Mouse (Mus musculus): ENCODE measurements around the gene Coro2b.

Coro2b gene

DNA sequence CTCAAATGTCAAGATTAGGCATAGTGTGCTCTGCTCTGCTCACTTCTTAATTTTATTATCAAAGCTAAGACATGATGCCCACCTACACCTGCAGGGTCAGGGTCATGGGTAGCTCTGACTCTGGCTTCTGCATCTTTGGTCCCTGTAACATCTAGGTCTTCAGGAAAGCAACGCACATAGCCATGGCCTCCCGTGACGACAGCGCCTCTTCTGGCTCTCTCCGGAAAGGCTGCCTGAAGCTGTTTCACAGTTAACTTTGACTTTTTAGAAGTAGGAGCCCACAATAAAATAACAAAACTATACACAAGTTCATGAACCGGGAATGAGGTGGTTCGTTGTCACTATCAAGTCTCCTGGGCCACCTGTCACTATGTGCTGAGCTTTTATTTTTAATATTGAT is 99.4 kb downstream of the Coro2b start:
- no peak for DNase-seq (ENCODE audit: low read depth)

DNA sequence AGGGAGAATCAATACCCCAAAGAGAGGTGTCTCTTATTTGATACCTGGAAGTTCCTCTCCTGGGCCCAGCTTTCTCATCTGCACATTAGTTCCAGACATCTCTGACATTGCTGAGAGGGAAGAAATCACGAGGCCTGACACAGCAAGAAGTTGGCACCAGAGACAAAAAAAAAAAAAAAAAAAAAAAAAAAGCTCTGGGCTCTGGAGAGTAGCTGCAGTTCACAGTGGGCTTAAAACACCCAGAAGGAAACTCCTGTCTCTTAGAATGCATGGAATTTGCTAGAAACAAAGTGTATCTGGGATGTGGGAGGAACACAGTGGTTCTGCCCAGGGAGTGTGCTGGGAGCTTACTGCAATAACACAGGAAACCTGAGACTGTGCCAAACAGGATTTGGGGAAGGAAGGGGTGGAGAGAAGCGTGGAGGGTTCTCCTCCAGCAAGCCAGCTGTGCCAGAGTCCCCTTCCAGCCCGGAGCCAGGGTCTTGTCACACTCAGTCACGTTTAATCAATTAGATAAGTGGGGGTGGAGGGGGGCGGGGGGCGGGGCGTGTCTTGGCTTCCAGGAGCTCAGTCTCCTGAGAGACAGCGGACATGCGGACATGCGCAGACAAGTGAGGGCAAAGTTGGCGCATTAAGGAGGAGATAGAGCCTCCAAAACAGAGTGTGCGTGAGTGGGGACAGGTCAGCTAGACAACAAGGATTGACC is 101.1 kb downstream of the Coro2b start:
- peak; percentile 61 for DNase-seq (ENCODE audit: low read depth)

DNA sequence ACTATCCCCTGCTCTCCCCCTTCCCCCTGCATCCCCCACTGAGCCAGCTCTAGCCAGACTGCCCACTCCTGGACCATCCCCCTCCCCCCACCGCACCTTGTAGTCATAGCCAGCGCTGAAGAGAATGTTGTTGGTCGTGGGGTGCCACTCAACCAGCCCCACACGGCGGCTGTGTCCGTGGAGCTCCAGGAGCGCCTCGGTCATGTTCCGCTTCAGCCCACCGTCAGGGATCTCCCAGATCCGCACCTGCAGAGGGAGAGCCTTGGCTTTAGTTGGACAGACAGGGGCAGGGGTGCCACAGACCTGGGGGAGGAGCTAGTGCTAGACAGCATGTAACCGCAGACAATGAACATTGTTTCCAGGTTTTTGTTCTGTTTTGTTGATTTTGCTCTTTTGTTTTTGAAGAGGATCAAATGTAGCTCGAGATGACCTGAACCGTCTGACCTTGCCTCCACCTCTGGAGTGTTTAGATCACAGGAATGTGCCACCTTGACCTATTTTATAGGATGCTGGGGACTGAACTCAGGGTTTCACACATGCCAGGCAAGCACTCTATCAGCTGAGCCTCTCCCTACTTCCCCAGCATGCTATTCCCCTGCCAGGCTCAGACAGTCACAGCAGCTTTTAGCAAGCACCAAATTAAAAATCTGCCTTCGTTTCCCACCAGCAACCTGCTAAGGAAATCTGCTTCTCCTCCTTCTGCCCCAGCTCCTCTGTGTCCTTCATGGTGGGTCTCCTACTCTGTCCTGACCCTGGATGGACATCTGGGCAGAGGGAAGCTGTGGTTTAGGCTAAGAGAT is 104.4 kb downstream of the Coro2b start:
- no peak for DNase-seq (ENCODE audit: low read depth)

DNA sequence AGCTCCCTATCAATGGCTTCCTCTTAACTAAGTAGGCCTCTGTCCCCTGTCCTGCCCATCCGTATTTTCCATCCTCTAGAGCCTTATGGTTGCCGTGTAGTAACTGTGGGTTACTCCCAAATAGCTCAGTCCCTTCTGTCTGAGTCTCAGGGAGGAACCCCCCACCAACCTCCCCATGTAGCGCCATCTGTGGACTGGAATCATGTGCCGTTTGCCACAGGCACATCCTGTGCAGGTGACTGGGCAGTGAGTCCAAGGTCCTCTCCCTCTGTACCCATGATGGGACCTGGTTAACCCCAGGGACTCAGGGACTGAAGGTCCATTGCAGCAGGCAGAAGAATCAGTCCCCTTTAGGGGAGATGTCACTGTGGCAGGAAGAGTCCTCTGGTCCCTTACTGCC is 106.1 kb downstream of the Coro2b start:
- DNase-seq (ENCODE audit: low read depth), result no peak

DNA sequence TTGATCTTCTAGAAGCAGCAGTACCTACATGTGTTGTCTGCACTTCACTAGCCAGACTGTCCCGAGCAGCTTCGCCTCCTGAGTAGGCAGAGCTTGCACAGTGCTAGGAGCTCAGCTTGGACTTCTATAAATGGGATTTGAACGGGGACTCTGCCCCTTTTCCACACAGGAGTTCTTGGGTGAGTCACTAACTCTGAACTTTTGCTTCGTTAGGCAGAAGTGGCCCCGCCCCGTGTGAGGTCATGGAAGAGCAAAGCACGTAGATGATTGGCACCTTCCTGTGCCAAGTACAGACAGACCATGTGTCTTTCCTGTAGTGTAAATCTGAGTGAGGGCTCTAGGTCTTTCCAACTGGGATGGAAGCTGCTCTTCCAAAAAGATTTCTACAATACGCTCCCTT is 109.8 kb downstream of the Coro2b start:
- DNase-seq (ENCODE audit: low read depth), result peak; percentile 68

DNA sequence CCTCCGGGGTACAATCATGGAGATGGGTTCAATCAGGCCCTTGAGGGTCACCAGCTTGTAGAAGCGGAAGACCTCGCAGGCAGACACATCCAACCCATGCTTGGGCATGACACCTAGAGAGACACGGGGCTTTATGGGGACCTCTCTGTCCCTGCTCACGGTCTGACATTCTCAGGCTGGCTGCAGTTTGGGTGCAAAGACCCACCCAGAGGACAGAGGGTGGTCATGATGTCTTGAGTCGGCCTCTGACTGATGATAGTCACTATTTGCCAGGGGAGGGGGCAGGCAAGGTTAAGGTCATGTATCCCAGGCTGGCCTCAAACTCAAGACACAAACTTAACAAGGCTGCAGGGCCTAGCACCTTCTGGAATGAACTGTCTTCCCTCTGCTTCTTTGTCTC is 110.3 kb downstream of the Coro2b start:
- DNase-seq (ENCODE audit: low read depth), result no peak

DNA sequence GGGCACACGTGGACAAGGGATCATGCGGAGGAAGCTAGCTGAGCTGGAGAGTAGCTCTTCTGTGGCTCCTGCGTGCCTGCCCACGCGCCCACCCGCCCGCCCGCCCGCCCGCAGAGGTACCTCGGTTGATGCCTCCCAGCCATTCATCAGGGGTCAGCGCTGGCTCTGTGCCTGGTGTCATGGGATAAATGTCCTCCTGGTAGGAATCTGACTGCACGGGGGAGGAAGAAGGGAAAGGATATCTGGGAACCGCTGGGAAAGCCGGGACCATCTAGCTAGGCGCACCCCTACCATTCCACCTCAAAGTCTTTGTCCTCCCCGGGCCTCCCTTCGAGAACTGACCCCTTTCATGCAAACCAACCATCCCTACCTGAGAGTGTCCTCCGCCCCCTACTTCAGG is 110.8 kb downstream of the Coro2b start:
- DNase-seq (ENCODE audit: low read depth), result no peak

DNA sequence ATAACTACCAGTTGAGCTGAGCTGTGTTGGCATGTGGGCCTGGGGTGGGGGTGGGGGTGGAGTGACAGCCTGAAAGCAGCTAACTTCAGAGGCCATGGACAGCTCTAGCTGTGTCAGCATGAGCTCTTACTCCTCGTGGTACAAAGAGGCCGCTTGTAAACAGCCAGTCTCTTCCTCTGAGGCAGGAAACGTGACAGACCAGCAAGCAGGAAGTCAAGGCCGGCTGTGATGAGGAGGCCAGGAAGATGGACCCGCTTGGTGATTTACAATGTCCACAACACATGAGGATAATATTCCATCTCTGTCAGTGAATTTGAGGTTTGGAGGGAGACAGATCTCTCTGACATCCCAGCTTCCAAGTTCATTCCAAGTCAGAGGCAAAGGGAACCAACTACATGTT is 111.6 kb downstream of the Coro2b start:
- DNase-seq (ENCODE audit: low read depth), result no peak

DNA sequence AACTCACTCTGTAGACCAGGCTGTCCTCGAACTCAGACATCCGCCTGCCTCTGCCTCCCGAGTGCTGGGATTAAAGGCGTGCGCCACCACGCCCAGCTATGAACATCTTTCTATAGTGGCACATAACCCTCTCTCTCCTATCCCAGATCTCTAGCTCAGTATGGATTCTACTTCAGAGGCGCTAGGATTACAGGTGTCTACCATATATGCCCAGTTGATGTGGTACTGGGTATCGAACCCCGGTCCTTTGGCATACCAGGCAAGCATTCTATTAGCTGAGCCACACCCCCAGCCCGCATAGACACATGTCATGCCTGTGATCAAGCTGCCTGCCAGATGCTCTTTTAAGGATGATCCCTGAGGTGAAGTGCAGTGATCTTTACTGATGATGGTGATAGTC is 113.0 kb downstream of the Coro2b start:
- DNase-seq (ENCODE audit: low read depth), result no peak

DNA sequence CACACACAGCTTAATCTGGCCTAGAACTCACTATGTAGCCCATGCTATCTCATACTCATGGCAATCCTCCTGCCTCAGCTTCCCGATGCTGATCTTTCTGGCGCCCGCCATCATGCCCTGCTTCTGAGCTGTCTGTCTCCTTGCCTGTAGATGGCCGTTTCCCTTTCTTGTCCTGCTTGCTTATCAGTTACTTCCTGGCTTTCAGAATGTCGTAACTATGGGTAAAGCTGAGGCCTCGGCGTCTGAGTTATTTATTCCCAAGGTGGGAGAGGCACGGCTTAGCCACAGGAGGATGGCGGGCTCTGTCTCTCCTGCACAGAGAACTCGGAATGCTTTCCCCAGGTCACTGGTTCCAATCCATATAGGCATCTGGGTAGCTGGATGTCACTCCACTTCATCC is 113.9 kb downstream of the Coro2b start:
- DNase-seq (ENCODE audit: low read depth), result no peak

DNA sequence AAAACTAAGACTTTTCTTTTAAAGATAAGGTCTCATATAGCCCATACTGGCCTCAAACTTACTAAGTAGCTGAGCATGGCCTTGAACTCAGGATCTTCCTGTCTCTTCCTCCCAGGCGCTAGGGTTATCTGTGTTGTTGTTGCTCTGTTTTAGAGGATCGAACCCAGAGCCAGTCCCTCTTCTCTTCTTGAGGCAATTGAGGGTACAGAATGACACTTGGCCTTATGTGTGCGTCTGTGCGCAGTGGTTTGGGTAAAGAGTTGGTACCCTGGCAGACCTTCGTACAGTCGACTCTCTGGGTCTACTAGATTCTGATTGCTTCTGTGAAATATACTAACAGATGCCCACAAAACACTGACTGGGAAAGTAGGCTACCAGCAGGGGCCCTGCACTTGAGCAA is 114.9 kb downstream of the Coro2b start:
- no peak for DNase-seq (ENCODE audit: low read depth)

DNA sequence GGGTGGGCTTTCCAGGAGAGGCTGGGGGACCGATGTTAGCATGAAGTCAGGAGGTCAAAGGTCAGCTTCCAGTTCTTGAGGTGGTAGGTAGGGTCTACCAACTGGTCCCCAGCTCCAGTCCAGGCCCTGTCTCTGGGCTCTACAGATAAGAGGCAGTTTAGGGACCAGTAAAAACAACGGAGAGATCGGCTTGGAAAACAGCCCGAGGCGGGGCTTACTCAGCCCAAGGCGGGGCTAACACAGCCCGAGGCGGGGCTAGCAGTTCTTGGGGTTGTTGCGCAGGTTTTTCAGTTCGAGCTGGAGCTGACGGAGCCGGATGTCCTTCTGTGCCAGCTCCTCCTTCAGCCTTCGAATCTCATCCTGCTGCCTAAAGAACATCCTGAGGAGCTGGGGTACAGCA is 115.8 kb downstream of the Coro2b start:
- DNase-seq (ENCODE audit: low read depth), result no peak

DNA sequence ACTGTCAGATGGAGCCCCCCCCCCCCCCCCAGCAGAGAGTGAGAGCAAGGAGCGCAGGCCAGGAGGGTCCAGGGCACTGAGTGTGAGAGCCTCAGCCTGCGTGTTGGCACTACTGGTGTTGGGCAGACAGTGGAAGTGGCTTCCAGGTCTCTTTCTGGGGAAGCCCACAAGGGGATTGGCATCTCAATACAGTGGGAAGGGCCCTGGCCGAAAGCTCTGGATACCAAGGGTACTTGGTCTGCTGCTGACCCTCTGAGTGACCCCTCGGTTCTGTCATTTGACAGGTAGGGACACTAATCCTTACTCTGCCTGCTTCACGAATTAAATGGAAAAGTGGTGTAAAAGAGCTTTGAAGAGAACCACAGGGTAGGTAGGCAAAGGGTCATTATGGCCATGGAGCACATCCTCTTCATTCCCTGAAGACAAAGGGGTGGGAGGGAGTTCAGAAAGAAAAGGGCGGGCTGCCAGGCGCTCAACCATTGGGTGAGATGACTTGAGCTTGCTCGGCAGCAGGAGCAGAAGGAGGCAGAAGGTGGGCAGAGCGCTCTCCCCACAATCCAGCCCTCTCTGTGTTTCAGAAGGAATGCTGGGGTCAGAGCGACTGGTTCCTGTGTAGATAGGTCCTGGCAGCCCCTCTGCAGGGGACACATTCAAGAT is 116.5 kb downstream of the Coro2b start:
- DNase-seq (ENCODE audit: low read depth), result no peak

DNA sequence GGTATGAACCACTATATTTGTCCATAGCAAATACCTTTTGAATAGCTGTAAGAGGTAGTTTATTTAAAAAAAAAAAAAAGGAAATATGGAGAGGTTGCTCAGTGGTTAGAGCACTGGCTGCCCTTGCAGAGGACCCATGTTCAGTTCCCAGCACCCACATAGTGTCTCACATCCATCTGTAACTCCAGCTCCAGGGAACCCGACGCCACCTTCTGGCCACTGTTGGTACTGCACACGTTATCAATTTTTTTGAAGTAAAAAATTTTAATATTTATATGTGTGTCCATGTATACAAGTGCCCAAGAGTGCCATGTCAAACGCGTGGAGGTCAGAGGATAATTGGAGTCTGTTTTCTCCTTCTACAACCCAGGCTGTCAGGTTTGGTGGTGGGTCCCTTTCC is 118.1 kb downstream of the Coro2b start:
- DNase-seq (ENCODE audit: low read depth), result no peak

DNA sequence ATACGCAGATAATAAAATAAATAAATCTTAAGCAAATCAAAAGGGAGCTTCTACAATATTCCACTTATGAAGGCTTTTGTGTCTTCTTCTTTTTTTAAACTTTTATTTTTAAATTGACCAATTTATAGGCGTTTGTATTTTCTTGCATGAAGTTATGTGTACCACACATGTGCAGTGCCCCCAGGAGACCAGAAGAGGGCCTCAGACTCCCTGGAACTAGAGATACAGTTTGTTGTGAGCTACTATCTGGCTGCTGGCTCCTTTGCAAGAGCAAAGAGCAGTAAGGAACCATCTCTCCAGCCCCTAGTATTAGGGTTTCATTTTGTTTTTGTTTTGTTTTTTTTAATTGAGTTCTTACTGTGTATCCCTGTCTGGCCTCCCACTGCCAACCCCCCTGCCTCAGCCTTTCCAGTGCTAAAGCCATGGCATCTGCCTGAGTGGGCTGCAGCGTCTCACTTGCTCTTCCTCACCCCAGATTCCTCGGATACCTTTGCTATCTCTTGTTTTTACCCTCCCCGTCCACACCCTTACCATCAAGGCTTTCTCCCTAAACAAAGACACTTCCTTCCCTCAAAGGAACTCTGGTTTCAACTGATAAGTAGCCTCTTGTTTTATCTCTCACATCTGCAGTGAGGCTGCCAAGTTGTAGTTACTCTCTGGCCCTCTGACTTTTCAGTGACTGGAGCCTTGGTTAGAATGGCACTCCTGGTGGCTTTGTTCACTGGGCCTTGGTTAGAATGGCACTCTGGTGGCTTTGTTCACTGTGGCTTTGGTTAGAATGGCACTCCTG is 129.3 kb downstream of the Coro2b start:
- DNase-seq (ENCODE audit: low read depth), result no peak

DNA sequence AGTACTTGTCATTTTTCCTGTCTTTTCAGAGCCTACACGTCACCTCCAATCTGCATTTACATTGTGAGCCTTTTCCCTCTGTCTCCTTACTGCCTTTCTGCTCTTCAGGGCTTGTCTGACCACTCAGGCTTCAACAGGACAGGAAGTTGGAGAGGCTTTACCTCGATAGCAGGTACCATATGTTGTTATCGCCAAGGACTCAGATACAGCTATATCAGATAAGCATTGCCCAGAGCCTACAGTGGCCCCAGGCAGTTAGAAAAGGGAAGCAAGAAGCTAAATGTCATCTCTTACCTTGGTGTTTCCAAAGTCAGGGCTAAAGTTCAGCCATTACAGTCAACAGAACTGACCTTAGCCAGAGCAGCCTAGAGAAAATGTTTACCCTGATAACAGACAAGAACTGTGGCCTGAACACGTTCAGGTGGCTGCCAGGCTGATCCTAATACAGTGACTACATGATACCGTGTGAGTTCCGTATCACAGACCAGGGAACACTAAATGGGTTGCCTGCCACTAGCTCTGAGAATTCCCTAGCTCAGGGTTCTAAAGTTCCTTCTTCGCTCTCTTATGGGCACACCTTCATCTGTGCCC is 130.3 kb downstream of the Coro2b start:
- no peak for DNase-seq (ENCODE audit: low read depth)

DNA sequence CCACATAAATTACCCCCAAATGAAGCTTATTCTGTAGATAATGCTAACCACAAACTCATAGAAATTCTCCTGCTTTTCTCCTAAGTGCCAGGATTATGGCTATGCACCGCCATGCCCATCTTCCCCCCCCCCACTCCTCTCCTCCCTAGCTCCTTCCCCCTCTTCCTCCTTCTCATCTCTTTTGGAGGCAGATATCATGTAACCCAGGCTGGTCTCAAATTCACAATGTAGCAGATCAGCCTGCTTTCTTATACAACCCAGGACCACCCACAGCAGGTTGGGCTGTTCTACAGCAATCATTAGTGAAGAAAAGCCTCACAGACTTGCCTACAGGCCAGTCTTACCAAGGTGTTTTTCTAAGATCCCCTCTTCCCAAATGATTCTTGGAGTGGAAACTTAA is 135.3 kb downstream of the Coro2b start:
- no peak for DNase-seq (ENCODE audit: low read depth)

DNA sequence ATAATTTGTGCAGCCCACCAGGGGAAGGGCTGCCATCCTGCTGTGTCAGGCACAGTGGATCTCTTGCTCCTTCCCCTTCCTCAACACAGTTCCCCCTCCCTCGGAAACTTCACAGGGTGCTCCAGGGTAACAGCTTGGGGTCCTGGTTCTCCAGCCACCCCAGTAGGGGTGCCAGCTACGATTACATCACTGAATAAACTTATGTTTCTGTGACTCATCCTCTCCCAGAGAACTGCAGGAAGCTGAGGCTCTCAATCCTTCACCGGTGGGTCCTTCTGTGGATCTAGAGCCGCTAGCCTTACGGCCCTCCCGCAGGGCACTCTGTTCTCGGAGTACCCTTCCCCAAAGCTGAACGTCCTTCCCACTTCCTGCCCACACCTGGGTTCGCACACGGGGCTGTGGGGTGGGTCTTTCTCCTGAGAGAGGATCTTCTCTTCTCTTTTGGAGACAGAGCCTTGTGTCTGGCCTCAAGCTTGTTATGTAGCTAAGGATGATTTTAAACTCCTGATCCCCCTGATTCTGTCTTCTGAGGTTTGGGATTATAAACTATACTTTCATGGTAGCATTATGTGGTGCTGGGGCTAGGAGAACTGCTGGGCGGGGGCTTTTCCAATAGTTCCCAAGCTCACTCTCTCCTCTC is 136.2 kb downstream of the Coro2b start:
- DNase-seq (ENCODE audit: low read depth), result peak; percentile 66

DNA sequence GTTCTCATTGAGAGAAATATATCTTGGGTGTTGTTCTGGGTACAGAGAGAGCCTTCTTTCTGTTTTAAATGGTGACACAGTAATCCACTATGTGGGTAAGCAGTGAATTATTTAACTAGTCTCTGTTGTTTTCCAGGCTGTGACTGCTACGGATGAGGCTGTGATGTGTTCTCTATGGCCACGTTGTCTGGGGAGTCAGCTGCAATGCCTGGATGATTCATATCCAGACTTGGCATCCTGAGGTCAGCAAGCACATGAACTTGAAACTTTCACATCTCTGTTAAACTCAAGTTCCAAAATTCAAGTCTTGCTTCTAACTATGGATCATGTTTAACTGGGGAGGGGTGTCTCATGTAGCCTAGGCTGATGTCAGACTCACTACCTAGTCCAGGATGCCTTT is 142.7 kb downstream of the Coro2b start:
- peak; percentile 46 for DNase-seq (ENCODE audit: low read depth)

DNA sequence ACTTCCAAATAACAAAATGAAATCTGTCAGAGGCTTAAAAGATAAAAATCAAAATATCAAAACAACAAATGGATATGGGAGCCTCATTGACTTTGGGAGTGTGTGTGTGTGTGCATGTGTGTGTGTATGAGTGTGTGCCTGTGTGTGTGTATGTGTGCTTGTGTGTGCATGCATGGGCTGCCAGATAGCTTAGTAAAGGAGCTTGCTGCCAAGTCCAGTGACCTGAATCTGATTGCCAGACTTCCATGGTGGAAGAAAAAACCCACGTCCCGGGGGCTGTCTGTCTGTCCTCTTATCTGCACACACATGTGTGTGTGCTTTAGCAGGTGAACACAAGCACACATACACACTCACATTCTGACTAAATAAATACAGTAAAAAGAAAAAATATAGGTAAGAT is 143.3 kb downstream of the Coro2b start:
- no peak for DNase-seq (ENCODE audit: low read depth)

DNA sequence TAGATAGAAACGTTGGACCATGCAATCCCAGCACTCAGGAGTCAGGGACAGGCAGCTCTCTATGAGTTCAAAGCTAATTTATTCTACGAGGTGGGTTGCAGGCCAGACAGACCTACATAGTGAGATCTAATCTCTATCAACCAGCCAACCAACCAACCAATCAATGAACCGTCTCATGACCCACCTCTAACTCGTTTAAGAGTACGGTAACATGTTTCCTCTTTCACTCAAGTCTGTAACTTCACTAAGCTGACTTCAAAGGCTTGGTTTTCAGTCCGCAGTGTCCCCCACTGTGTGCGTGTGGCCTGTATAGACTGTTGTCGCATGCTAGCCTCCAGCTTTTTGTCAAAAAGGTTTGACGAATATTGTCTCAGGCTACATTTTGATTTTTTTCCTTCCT is 147.1 kb downstream of the Coro2b start:
- DNase-seq (ENCODE audit: low read depth), result no peak

Measured in NIH3T3 (cell line).